Mouse (Mus musculus) lung, postnatal 36 days (tissue): ENCODE measurements around the gene Prr12.

ENCODE experiments used
- DNase-seq: peaks from one replicate; pipeline ENCODE4 v3.0.0; 2022; ENCODE audit warnings: mixed read lengths

Prr12 gene

GRCm38 (mm10) chr7:45019031-45019571 is 33.6 kb downstream of the Prr12 start:
- peak; percentile 91 for DNase-seq

GRCm38 (mm10) chr7:45017242-45018061 is 35.2 kb downstream of the Prr12 start, which contains the start of gene Rras:
Gene Rras, plus strand, starts transcription at chr7:45017961.
- DNase-seq = peak; percentile 99

DNA sequence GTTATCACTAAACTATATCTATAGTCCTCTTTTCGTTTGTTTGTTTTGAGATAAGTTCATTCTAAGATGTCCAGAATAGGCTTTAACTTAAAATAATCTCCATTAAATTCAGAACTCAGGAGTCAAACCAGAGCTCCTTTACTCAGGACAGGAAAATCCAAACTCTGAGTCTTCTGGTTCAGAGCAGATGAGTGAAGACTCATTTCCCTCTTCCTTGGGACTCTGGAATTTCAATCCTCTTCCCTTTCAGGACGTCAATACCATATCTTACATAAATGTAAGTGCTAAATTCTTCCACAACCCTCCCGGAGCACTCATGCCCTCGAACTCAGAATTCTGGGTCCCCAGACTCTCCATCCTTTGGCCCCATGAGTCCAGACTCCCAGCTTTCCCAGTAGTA is 35.9 kb downstream of the Prr12 start:
- peak; percentile 18 for DNase-seq

DNA sequence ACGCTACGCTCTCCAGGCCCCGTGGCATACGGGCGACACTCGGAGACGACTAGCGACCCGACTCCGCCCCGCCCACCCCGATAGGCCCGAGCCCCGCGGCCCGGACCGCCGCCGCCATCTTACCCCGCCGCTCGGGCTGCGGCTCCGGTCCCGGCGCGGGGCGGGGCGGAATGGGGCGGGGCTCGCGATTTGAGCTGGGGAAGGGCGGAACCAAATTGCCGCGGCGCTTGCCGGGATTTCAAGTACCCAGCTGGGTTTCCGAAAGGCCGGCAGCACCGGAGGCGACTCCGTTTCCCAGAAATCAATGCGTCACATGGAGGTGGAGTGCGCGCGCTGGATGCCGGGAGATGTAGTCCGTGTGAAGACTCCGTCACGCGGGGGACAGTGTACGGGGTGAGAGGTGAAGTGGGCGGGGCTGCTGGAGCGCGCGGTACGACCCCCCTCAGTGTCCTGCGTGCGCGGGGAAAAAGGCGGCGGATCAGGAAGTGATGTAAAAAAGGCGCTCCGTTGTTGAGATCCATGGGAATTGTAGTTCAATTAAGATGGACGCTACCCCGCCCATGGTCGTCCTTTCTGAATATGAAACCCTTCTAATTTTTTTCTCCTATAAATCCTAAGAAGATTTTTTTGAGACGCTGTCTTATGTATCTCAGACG is 36.6 kb downstream of the Prr12 start, which contains the start of gene Scaf1:
Scaf1 (minus strand) TSS at position 407 of the 656 bp plus-strand sequence.
- DNase-seq = peak; percentile 100

DNA sequence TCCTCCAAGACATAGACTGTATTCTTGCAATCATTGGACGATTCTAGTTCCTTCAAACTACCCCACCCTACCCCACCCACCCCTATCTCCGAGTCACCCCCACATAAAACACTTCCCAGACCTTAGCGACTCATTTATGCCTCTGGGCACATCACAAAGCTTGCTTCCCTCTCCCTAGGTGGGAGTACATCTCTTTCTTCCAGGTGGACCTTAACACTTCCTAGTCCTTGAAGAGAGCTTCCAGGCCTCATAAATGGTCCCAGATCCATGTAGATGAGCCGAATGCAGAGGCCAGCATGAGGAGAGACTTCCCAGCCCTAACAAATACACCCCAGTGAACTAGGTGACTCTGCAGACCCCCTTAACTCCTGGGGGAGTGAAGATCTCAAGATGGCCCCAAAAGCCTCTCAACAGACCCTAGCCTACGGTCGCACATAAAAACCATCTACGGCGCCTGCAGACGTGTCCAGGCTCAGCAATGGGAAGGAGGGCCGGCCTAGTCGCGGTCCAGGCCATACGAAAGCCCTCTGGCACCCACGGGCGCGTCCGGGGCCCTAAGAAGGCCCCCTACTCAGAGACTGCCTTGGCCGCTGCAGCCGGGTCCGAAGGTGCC is 37.2 kb downstream of the Prr12 start:
- no peak for DNase-seq

DNA sequence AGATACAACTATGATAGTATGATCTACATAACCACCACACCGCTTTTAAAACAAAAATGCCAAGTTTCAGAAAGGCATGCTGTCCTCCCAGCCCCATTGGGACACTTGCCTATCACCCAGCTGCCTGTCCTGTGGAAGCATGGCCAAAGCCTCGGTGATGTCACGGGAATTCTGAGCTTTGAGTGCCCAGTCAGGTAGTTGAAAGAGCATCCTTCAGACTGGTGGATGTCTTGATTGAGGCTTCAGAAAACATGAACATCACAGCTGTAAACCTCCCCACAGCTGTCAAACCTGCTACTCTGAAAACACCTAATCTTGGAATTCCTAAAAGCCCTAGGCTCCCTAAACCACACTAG is 38.6 kb downstream of the Prr12 start:
- DNase-seq = no peak

GRCm38 (mm10) chr7:45013366-45014095 is 39.1 kb downstream of the Prr12 start:
- DNase-seq = no peak

GRCm38 (mm10) chr7:45012824-45013223 is 39.9 kb downstream of the Prr12 start:
- no peak for DNase-seq

GRCm38 (mm10) chr7:45012011-45012410 is 40.7 kb downstream of the Prr12 start:
- no peak for DNase-seq

DNA sequence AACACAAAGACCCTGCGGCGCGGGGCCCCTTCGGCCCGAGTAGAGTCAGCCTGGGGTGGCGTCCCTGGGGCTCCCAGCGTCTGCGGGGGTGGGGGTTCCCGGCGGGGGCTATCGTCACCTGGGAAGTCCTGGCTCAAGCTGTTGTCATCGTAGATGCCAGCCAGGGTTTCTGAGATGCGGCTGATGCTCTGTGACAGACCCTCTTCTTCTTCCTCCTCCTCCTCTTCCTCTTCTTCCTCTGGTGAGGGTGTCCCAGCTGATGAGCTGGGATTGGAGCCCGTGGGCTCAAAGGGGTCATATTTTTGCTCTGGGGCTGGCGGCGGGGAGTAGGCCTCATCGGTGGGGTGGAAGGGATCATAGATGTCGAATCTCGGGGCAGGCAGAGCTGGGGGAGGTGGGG is 44.3 kb downstream of the Prr12 start:
- no peak for DNase-seq

DNA sequence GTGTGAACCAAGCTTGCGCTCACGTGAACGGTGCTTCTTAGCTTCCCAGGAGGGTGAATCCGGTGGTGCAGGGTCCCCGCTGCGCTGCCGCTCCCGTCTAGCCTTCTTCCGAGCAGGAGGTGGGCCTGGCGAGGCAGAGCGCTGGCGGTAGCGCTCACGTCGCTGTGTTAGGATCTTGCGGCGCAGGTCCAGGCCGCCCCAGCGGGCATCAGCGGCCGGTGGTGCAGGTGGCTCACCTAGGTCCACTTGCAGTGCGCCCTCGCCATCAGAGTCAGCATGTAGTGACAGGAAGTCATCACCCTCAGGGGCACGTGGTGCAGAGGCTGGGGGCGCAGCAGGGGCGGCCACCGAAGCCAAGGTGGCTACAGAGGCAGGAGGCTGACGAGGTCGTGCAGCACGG is 44.8 kb downstream of the Prr12 start:
- DNase-seq = no peak

DNA sequence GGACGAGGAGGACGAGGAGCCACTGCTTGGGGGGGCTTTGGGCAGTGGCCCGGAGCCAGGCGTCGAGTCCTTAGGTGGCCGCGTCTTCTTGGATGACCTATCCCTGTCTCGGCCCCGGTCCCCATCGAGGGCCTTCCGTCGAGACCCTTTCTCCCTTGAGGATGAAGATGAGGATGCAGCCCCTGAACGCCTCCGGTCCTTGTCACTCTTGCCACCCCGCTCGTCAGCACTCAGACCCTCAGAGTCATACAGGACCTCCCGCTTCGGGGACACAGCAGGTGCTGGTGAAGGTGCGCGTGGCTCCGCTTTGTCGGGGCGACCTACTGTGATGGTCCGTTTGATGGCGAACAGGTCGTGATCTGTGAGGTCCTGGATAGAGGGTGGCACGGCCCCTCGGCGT is 45.5 kb downstream of the Prr12 start:
- DNase-seq = no peak

GRCm38 (mm10) chr7:45006503-45006902 is 46.2 kb downstream of the Prr12 start:
- DNase-seq = no peak

DNA sequence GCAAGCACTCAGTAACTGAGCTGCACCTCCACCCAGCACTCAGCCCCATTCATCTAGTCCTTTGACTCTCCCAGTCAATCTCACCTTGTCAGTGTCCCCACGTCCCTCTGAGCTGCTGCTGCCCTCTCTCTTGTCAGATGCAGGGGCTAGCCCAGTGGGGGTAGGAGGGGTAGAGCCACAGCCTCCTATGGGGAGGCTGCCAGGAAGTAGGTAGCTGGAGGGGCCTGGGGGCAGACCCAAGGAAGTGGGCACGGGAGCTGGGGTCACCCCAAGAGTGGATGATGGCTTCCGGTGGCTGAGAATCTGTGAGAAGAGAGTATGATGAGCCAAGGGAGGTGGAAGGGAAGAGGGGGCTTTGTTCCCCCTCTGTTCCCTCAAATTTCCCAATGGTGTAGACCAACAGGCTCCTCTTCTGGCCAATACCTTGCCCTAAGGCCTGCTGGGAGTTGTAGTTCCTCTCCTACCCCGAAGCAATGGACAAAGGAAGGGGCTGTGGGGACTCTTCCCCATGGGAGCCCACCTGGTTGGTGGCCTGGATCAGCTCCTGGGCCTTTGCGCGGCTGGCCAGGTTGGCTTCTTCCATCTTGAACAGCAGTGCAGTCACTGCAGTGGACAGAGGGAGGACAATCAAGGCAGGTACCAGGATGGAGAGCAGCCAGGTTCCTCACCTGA is 47.2 kb downstream of the Prr12 start:
- DNase-seq = no peak

GRCm38 (mm10) chr7:45004546-45004945 is 48.1 kb downstream of the Prr12 start:
- no peak for DNase-seq

GRCm38 (mm10) chr7:45002440-45002839 is 50.2 kb downstream of the Prr12 start:
- DNase-seq = no peak

- no peak for DNase-seq
Observed at GRCm38 (mm10) chr7:45000539-45001114, 52.1 kb downstream of the Prr12 start.

GRCm38 (mm10) chr7:44999753-45000152 is 52.9 kb downstream of the Prr12 start:
- peak; percentile 43 for DNase-seq

DNA sequence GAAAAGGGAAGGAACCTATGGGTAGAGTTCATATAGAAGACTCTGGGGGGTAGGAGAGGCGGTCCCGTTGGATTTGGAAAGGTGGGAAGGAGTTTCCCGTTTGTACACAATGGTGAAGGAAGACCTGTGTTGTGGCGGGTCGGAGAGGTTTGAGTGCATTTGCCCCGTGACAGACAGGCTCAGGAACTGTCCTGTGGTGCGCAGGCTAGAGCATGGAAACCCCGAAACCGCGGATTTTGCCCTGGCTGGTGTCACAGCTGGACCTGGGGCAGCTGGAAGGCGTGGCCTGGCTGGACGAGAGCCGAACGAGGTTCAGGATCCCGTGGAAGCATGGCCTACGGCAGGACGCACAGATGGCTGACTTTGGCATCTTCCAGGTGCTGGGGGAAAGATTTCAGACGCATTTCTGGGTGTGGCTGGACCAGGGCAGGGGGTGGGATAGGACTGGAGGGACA is 54.2 kb downstream of the Prr12 start, which contains the start of gene Bcl2l12:
Bcl2l12 (minus strand) TSS at position 212 of the 455 bp plus-strand sequence.
- peak; percentile 62 for DNase-seq

DNA sequence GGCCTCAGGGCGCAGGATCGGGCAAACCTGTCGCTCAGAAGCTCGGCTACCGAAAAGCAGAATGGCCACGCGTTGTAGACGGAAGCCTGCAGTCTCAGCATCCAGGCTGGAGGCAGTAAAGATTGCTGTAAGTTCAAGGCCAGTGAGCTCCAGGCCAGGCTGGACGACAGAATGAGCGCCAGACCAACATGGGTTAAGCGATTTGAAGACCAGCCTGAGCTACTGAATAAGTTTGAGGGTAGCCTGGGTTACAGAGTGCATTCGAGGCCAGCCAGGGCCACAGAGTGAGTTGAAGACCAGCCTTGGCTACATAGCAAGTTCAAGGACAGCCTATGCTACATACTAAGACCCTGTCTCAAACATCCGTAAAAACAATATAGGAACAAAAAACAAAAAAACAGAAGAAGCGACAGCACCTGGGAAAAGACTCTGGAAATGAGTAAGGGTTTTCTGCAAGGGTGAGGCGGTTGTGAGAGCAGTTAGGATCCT is 54.7 kb downstream of the Prr12 start:
- no peak for DNase-seq

GRCm38 (mm10) chr7:44997231-44997939 is 55.3 kb downstream of the Prr12 start, which contains the start of gene Irf3:
Gene Irf3, plus strand, starts transcription at chr7:44997648.
- peak; percentile 99 for DNase-seq
